Mouse (Mus musculus) intestine, embryonic 16.5 days (tissue): ENCODE results near the gene Calm2. TPM values are rescaled to one million over a fixed set of nuclear protein-coding genes. Genes with fewer than 3 reads are reported as not detected.
A peak's percentile ranks its signal among the peaks of the same experiment; 100 is the strongest.

Experiments
- ATAC-seq: fragments of 200-750 bp; cut with Nextera tagmentation; 2 replicates; pipeline ENCODE4 v1.8.0; 2017; ENCODE audit warnings: moderate TSS enrichment, moderate library complexity
- H3K27ac ChIP-seq: fragments of 300-500 bp; sonication (generic); 2 replicates; pipeline ENCODE4 v1.5.1; 2014; ENCODE audit warnings: mild to moderate bottlenecking, low read length
- H3K27me3 ChIP-seq: fragments of 300-500 bp; sonication (generic); replicated peaks from 2 replicates; pipeline ENCODE4 v1.6.1; 2014; ENCODE audit warnings: low read length, control low read depth, mixed read lengths; ENCODE audit not compliant: control insufficient read depth, insufficient read depth
- H3K36me3 ChIP-seq: fragments of 300-500 bp; sonication (generic); 2 replicates; pipeline ENCODE4 v1.6.1; 2014; ENCODE audit warnings: low read length, control low read depth; ENCODE audit not compliant: control insufficient read depth, insufficient read depth
- H3K4me1 ChIP-seq: fragments of 300-500 bp; sonication (generic); 2 replicates; pipeline ENCODE4 v1.6.1; 2014; ENCODE audit warnings: low read length, control low read depth, mixed read lengths; ENCODE audit not compliant: control insufficient read depth, insufficient read depth
- H3K4me2 ChIP-seq: fragments of 300-500 bp; sonication (generic); 2 replicates; pipeline ENCODE4 v1.6.1; 2014; ENCODE audit warnings: low read depth, low read length, control low read depth
- H3K4me3 ChIP-seq: fragments of 300-500 bp; sonication (generic); 2 replicates; pipeline ENCODE4 v1.5.1; 2014; ENCODE audit warnings: mild to moderate bottlenecking, low read length
- H3K9ac ChIP-seq: fragments of 300-500 bp; sonication (generic); 2 replicates; pipeline ENCODE4 v1.6.1; 2014; ENCODE audit warnings: low read depth, low read length
- H3K9me3 ChIP-seq: fragments of 300-500 bp; sonication (generic); 2 replicates; pipeline ENCODE4 v1.6.1; 2016; ENCODE audit warnings: low read length, control low read depth; ENCODE audit not compliant: control insufficient read depth
- WGBS: fragments of 180-500 bp; shearing (Covaris S2); extraction: QIAGEN DNeasy Blood & Tissue Kit; methylation state at CpG from one replicate; pipeline ENCODE4 v1.1.7; 2014; 5-methylcytosine and 5-hydroxymethylcytosine counted together
- polyA plus RNA-seq: library from polyadenylated mRNA; unstranded; fragments of >200 nt; fragmentation: Nextera tagmentation; extraction: Ambion mirVana; gene quantifications from 2 replicates; pipeline ENCODE4 v1.2.1, GENCODE M21; 2015

Calm2 gene
- polyA plus RNA-seq, 1 experiment from 2014 or later, result 1,116 TPM

DNA sequence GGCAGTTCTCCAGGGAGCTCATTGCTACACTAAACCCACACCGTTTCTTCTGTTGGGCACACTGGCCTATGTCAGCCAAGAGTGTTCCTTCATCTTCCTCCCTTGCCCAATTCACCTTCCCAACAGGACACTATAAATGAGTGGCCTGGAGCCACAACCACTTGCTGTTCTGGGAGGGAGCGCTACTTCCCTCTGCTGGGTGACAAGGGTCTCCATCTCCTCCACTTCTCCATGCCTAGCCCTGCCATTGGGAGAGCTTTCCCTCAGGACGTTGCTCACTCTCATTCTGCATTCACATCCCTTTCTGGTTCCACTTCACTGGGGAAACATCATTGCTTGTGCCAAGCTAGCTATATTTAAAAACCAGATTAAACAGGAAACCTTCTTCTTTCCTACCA, 14.8 kb upstream of the Calm2 start:
- 55% methylated on average over 3 of the region's 3 CpGs for WGBS
- no peaks in the 10 kb centered on the region for H3K27me3 ChIP-seq
- H3K4me1 ChIP-seq, result peaks cover 24% of the 10 kb centered on the region
- no peaks in the 10 kb centered on the region for H3K36me3 ChIP-seq
- H3K4me2 ChIP-seq, result no peak overlapping the region
- no peaks in the 10 kb centered on the region for H3K9me3 ChIP-seq
- no peak overlapping the region for H3K4me3 ChIP-seq
- H3K9ac ChIP-seq, result no peak overlapping the region
- no peak overlapping the region for H3K27ac ChIP-seq
- no peak for ATAC-seq

DNA sequence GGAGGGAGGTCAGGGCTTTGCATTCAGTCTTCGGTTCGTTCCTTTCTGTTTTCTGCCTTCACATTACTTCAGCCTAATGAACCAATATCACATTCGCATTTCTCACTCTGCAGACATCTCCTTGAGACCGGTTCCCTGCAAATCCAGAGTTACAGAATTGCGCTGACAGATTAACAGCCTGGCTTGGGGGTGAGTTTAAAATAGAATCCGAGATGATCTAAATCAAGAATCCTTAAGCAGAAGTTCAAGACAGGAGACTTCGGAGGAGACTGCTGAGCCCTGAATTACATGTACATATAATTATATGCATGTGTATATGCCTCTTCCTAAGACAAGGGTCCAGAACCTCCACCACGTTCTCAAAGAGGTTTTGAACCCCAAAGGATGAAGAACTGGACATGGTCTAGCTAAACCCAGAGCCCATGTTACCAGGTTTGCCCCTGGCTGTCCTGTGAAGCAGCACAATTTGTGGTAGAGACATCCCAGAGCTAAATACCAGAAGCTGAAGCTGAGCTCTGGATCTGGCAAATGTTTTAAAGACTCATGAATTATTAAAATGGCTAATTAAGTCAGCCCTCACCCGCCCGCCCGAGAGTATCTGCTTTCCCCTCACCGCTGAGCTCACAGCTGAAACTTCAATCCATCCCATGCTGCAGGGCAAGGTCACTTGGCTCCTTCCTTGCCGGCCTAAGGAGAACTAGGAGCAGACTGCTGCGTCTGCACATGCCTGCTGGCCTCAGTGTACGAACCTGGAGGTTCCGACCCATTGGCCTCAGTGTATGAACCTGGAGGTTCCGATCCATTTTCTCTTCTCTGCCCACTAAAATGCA, 14.1 kb upstream of the Calm2 start:
- ATAC-seq, result no peak
- Histone ChIP-seq H3K4me1 (peaks cover 24% of the 10 kb centered on the region), H3K4me3 (0 out of 2 replicates have a peak overlapping the region, but pooled peaks have one; percentile 1), H3K9me3 (no peaks in the 10 kb centered on the region), H3K27me3 (no peaks in the 10 kb centered on the region), H3K27ac (peak overlapping the region; percentile 78), H3K36me3 (no peaks in the 10 kb centered on the region), H3K9ac (0 out of 2 replicates have a peak overlapping the region, but pooled peaks have one; percentile 38), H3K4me2 (peak overlapping the region; percentile 42)
- WGBS, result 49% methylated on average over 17 of the region's 17 CpGs

DNA sequence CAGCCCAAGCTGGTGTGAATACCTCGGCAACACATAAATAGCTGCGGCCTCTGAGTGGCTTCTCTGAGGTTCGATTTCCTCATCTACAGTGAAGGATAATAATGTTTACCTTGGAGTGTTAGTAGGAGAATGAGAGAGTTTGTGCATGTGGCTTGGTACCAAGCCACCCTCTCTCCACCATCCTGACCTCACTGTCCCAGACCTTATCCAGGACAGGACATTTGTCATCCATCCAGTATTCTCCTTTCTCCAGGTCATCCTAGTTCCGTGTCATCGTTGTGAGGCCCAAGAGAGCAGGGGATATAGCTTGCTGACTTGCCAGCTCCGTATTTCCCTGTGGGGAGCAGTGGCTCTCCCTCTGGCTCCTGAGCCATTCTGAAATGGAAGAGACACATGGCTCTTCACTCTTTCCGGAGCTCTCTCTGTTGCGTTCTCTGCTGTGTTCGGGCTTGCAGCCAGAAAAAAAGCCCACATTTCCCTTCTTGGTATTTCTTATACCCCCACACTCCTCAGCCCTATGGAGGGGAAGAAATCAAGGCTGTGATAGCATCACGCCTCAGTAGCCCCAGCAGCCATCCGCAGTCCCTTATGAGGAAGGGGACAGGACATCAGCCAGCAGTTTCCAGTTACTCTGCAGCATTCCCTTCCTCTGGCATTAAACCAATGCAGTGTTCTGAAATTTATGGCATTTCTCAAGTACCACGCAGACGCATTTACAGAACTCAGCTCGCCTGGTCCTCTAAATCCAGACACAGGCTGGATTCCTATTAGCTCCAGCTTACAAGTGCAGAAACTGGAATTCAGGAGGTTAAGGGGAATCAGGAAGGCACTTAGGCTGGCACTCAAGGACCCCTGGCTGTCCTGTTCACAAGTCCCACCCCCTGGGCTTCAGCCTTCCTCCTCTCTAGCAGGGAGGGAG, 13.3 kb upstream of the Calm2 start:
- peaks cover 24% of the 10 kb centered on the region for H3K4me1 ChIP-seq
- H3K36me3 ChIP-seq, result no peaks in the 10 kb centered on the region
- H3K27ac ChIP-seq, result peak overlapping the region; percentile 78
- H3K27me3 ChIP-seq, result no peaks in the 10 kb centered on the region
- no peaks in the 10 kb centered on the region for H3K9me3 ChIP-seq
- 0 out of 2 replicates have a peak overlapping the region, but pooled peaks have one; percentile 1 for H3K4me3 ChIP-seq
- H3K9ac ChIP-seq, result peak overlapping the region; percentile 38
- peak overlapping the region; percentile 42 for H3K4me2 ChIP-seq
- ATAC-seq, result peak; percentile 38
- WGBS, result 19% methylated on average over 14 of the region's 14 CpGs

DNA sequence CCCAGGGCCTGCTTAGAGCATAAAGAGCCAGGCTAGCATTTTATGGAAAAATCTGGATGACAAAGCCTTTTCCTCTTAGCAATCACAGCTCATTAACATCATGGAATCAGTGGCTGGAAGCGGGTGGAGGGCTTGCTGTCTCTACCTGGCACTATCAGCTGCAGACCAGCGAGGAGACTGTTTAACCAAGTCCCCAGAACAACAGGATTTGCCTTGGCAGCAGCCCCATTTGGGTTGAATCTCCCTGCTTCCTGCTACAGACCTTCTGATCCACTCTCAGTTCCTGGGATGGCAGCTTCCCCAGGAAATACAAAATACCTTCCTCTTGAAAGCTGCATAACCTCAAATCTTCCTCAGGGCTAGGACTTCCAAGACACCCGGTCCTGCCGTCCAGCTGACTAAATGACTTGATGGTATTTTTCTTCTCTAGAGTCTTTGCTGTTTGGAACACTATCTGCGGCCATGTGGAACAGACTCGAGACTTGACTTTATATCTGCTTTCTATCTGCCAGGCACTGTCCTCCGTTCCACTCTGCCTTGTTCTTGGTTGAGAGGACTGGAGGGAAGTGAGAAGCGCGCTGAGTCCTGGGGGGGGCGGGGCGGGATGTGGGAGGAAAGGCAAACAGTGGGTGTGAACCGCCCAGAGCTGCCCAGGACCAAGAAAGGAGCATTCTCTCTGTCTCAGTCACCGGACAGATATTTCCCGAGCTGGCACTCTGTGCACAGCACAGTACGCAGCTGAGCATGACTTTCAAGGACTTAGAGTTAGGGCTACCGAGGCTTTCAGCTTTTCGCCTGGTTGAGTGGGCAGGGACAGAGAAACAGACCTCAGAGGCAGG, 12.4 kb upstream of the Calm2 start:
- Histone ChIP-seq H3K36me3 (no peaks in the 10 kb centered on the region), H3K4me2 (peak overlapping the region; percentile 42), H3K9ac (peak overlapping the region; percentile 38), H3K4me3 (0 out of 2 replicates have a peak overlapping the region, but pooled peaks have one; percentile 1), H3K9me3 (no peaks in the 10 kb centered on the region), H3K4me1 (peaks cover 24% of the 10 kb centered on the region), H3K27ac (peak overlapping the region; percentile 78), H3K27me3 (no peaks in the 10 kb centered on the region)
- ATAC-seq, result peak; percentile 73
- WGBS, result 9% methylated on average over 13 of the region's 17 CpGs

DNA sequence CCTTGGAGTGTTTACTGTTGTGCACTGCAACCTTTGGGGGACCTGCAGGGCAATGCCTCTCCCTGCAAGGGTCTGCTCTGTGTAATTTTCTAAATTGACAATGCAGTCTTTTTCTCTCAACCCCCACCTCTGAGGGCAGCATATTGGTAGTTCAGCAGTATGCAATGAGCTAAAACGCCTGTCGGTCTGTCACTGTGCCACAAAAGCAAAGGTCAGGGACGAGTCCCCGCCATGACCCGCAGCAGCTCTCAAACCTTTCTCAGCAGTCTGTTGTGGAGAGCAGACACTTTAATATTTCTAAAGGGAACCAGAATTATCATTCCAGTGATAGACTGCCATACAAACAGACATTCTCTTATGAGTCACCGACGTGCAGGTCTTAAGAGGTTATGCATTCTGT, 11.2 kb upstream of the Calm2 start:
- H3K9me3 ChIP-seq, result no peaks in the 10 kb centered on the region
- no peak overlapping the region for H3K4me3 ChIP-seq
- H3K4me1 ChIP-seq, result peaks cover 24% of the 10 kb centered on the region
- no peaks in the 10 kb centered on the region for H3K36me3 ChIP-seq
- no peak for ATAC-seq
- H3K27ac ChIP-seq, result no peak overlapping the region
- H3K4me2 ChIP-seq, result no peak overlapping the region
- H3K9ac ChIP-seq, result no peak overlapping the region
- 58% methylated on average over 7 of the region's 7 CpGs for WGBS
- H3K27me3 ChIP-seq, result no peaks in the 10 kb centered on the region

DNA sequence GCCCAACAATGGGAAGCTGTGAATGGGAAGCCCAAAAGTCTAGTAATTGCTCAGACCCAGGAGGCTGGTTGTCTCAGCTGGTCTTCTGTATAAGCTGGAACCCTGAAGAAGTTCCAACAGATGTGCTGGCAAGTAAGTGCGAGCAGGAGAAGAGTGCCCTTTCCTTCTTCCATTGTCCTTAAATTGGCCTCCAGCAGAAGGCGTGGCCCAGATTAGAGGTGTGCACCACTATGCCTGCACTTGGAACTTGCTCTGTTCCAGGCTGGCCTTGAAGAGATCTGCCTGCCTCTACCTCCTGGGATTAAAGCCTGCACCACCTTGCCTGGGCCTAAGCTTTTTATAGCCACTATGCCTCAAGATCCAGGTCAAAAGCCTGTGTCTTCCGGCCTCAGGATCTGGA, 7.4 kb upstream of the Calm2 start:
- Histone ChIP-seq H3K9ac (no peak overlapping the region), H3K27ac (no peak overlapping the region), H3K36me3 (no peaks in the 10 kb centered on the region), H3K4me2 (no peak overlapping the region), H3K4me3 (no peak overlapping the region), H3K9me3 (no peaks in the 10 kb centered on the region), H3K4me1 (peaks cover 10% of the 10 kb centered on the region), H3K27me3 (no peaks in the 10 kb centered on the region)
- WGBS, result 85% methylated on average over 3 of the region's 3 CpGs
- ATAC-seq, result no peak

DNA sequence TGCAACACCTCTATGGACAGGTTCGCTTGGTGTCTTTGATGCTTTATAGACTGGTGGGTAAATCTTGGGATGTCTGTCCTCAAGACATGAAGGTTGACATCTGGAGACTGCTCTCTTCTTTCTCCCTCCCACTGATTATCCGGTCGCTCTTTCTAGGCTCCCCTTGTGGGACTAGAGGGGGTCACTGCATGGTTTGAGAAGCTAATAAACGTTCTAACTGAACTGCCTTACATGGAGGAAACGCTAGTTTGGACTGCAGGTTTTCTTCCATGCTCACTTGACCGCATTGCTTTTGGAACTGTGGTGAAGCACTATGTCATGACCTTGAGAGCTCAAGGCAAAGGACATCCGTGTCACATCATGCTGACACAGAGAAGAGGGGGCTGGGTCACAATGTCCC, 6.6 kb upstream of the Calm2 start:
- Histone ChIP-seq H3K4me2 (no peak overlapping the region), H3K27ac (no peak overlapping the region), H3K27me3 (no peaks in the 10 kb centered on the region), H3K9ac (no peak overlapping the region), H3K36me3 (no peaks in the 10 kb centered on the region), H3K9me3 (no peaks in the 10 kb centered on the region), H3K4me1 (peaks cover 6% of the 10 kb centered on the region), H3K4me3 (no peak overlapping the region)
- WGBS, result 80% methylated on average over 7 of the region's 7 CpGs
- ATAC-seq, result no peak

DNA sequence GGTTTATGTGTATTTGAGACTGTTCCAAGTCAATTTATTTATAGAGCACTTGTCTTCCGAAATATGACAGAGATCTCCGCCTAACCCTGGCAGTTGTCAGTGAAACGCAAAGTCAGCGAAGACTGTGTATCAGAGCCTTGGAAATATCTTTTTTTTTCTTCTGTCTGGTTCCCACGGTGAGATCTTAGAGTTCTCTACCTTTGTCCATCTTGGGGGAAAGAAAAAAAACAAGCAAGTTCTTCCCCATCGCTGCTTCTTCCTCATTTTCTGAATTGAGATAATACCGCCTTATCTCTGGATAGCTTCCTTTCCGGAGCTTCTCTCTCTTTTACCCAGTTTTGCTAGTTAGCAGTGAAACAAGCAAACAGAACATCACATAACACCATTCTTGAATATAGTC, 2.1 kb upstream of the Calm2 start:
- peaks cover 5% of the 10 kb centered on the region for H3K4me1 ChIP-seq
- no peaks in the 10 kb centered on the region for H3K27me3 ChIP-seq
- 82% methylated on average over 8 of the region's 8 CpGs for WGBS
- H3K36me3 ChIP-seq, result no peaks in the 10 kb centered on the region
- H3K9me3 ChIP-seq, result no peaks in the 10 kb centered on the region
- no peak overlapping the region for H3K4me3 ChIP-seq
- no peak overlapping the region for H3K4me2 ChIP-seq
- H3K9ac ChIP-seq, result no peak overlapping the region
- no peak for ATAC-seq
- H3K27ac ChIP-seq, result no peak overlapping the region

DNA sequence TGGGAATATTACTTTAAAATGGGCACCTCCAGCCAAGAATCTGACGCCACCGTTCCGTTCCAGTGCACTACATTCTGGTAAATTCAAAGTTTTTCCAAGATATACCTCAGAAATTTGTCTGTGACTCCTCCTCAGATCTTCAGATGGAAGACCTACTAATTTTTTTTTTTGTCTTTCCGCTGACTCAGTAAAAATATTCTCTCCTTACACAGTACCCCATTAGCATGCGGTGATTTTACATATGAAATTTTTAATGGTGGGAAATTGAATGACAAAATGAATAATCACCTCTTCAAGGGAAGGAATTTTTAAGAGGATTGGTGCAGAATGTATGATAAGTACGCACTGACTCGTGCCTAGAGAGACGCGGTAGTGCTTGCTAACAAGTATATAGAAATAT, 1.6 kb upstream of the Calm2 start:
- no peaks in the 10 kb centered on the region for H3K36me3 ChIP-seq
- H3K9me3 ChIP-seq, result no peaks in the 10 kb centered on the region
- no peak overlapping the region for H3K9ac ChIP-seq
- 90% methylated on average over 9 of the region's 9 CpGs for WGBS
- H3K27ac ChIP-seq, result no peak overlapping the region
- no peaks in the 10 kb centered on the region for H3K27me3 ChIP-seq
- no peak overlapping the region for H3K4me2 ChIP-seq
- H3K4me3 ChIP-seq, result no peak overlapping the region
- H3K4me1 ChIP-seq, result peaks cover 11% of the 10 kb centered on the region
- no peak for ATAC-seq
